Mouse (Mus musculus) limb, embryonic 13.5 days (tissue): ENCODE data around the gene Slc5a11. TPM values are rescaled to one million over a fixed set of nuclear protein-coding genes. Genes with fewer than 3 reads are reported as not detected.

ENCODE experiments used
- ATAC-seq: fragments of 200-750 bp; cut with Nextera tagmentation; 2 replicates; pipeline ENCODE4 v1.8.0; 2017; ENCODE audit warnings: low read depth, moderate number of reproducible peaks, moderate TSS enrichment; ENCODE audit not compliant: low FRiP score
- H3K27ac ChIP-seq: fragments of 300-500 bp; sonication (generic); 2 replicates; pipeline ENCODE4 v1.5.1; 2015; ENCODE audit warnings: inconsistent platforms, mild to moderate bottlenecking, moderate library complexity
- H3K27me3 ChIP-seq: fragments of 300-500 bp; sonication (generic); 2 replicates; pipeline ENCODE4 v1.6.1; 2015; ENCODE audit warnings: mild to moderate bottlenecking, inconsistent platforms
- H3K36me3 ChIP-seq: fragments of 300-500 bp; sonication (generic); 2 replicates; pipeline ENCODE4 v1.6.1; 2015; ENCODE audit warnings: inconsistent platforms, mild to moderate bottlenecking, moderate library complexity
- H3K4me1 ChIP-seq: fragments of 300-500 bp; sonication (generic); 2 replicates; pipeline ENCODE4 v1.6.1; 2015; ENCODE audit warnings: inconsistent platforms
- H3K4me2 ChIP-seq: fragments of 300-500 bp; sonication (generic); replicated peaks from 2 replicates; pipeline ENCODE4 v1.6.1; 2015; ENCODE audit warnings: inconsistent platforms, mild to moderate bottlenecking, moderate library complexity
- H3K4me3 ChIP-seq: fragments of 300-500 bp; sonication (generic); 2 replicates; pipeline ENCODE4 v1.5.1; 2015; ENCODE audit warnings: moderate library complexity, mild to moderate bottlenecking, inconsistent platforms
- H3K9ac ChIP-seq: fragments of 300-500 bp; sonication (generic); 2 replicates; pipeline ENCODE4 v1.6.1; 2015; ENCODE audit warnings: mild to moderate bottlenecking, inconsistent platforms
- H3K9me3 ChIP-seq: fragments of 300-500 bp; sonication (generic); 2 replicates; pipeline ENCODE4 v1.6.1; 2016; ENCODE audit warnings: inconsistent platforms
- WGBS: fragments of 180-500 bp; shearing (Covaris S2); methylation state at CpG from one replicate; pipeline ENCODE4 v1.1.7; 2015; 5-methylcytosine and 5-hydroxymethylcytosine counted together
- polyA plus RNA-seq: library from polyadenylated mRNA; unstranded; fragments of >200 nt; fragmentation: Nextera tagmentation; extraction: Ambion mirVana; gene quantifications from 2 replicates; pipeline ENCODE4 v1.2.1, GENCODE M21; 2015

The Slc5a11 gene
- 0.37 and 0.50 TPM in 2 replicates for polyA plus RNA-seq

- Histone ChIP-seq H3K9me3 (no peaks in the 10 kb centered on the region), H3K27ac (no peak within 1 kb of the TSS; the same call in 1 of the 2 replicates), H3K4me1 (peaks cover 16% of the 10 kb centered on the region), H3K36me3 (no peaks in the 10 kb centered on the region), H3K4me2 (no peak within 1 kb of the TSS), H3K27me3 (no peaks in the 10 kb centered on the region), H3K4me3 (no peak within 1 kb of the TSS), H3K9ac (no peak within 1 kb of the TSS)
- WGBS = 33% methylated on average over 8 of the region's 8 CpGs
- ATAC-seq = peak; percentile 69
Measured at GRCm38 (mm10) chr7:123214365-123215075, at the start of gene Slc5a11. TSS of gene Slc5a11 (plus strand) at chr7:123214780.

- Histone ChIP-seq H3K36me3 (peaks cover 99% of the 10 kb centered on the region), H3K9ac (no peak overlapping the region), H3K9me3 (no peaks in the 10 kb centered on the region), H3K4me2 (no peak overlapping the region), H3K27ac (no peak overlapping the region), H3K27me3 (no peaks in the 10 kb centered on the region), H3K4me3 (no peak overlapping the region), H3K4me1 (no peaks in the 10 kb centered on the region)
- no peak for ATAC-seq
- 89% methylated on average over 2 of the region's 2 CpGs for WGBS
Measured at GRCm38 (mm10) chr7:123167436-123167835, 47.1 kb upstream of the Slc5a11 start.

GRCm38 (mm10) chr7:123169618-123170017 is 45.0 kb upstream of the Slc5a11 start:
- H3K9me3 ChIP-seq = no peaks in the 10 kb centered on the region
- H3K36me3 ChIP-seq = peaks cover 97% of the 10 kb centered on the region
- H3K4me1 ChIP-seq = no peaks in the 10 kb centered on the region
- H3K27me3 ChIP-seq = no peaks in the 10 kb centered on the region
- no peak overlapping the region for H3K9ac ChIP-seq
- no peak overlapping the region for H3K27ac ChIP-seq
- ATAC-seq = no peak
- WGBS = 91% methylated on average over 2 of the region's 2 CpGs
- H3K4me2 ChIP-seq = no peak overlapping the region
- no peak overlapping the region for H3K4me3 ChIP-seq

- H3K9me3 ChIP-seq = no peaks in the 10 kb centered on the region
- H3K4me1 ChIP-seq = no peaks in the 10 kb centered on the region
- no peak overlapping the region for H3K9ac ChIP-seq
- ATAC-seq = no peak
- 95% methylated on average over 5 of the region's 5 CpGs for WGBS
- H3K4me2 ChIP-seq = no peak overlapping the region
- H3K4me3 ChIP-seq = no peak overlapping the region
- H3K27ac ChIP-seq = no peak overlapping the region
- peaks cover 92% of the 10 kb centered on the region for H3K36me3 ChIP-seq
- H3K27me3 ChIP-seq = no peaks in the 10 kb centered on the region
Measured at GRCm38 (mm10) chr7:123172101-123172500, 42.5 kb upstream of the Slc5a11 start.

- H3K36me3 ChIP-seq = peaks cover 85% of the 10 kb centered on the region
- ATAC-seq = no peak
Measured at GRCm38 (mm10) chr7:123177215-123177614, 37.4 kb upstream of the Slc5a11 start.

GRCm38 (mm10) chr7:123181787-123182701 is 32.5 kb upstream of the Slc5a11 start:
- peaks cover 91% of the 10 kb centered on the region for H3K36me3 ChIP-seq
- no peaks in the 10 kb centered on the region for H3K27me3 ChIP-seq
- no peak overlapping the region for H3K4me3 ChIP-seq
- no peak overlapping the region for H3K9ac ChIP-seq
- H3K27ac ChIP-seq = no peak overlapping the region
- H3K4me2 ChIP-seq = no peak overlapping the region
- H3K4me1 ChIP-seq = no peaks in the 10 kb centered on the region
- ATAC-seq = no peak
- 88% methylated on average over 20 of the region's 20 CpGs for WGBS
- H3K9me3 ChIP-seq = no peaks in the 10 kb centered on the region

More at GRCm38 (mm10) chr7:123177215-123177614, 37.4 kb upstream of the Slc5a11 start:
- no peak overlapping the region for H3K4me3 ChIP-seq
- no peaks in the 10 kb centered on the region for H3K27me3 ChIP-seq
- H3K9ac ChIP-seq = no peak overlapping the region
- no peak overlapping the region for H3K27ac ChIP-seq
- H3K4me2 ChIP-seq = no peak overlapping the region
- no peaks in the 10 kb centered on the region for H3K4me1 ChIP-seq
- no peaks in the 10 kb centered on the region for H3K9me3 ChIP-seq

GRCm38 (mm10) chr7:123184891-123185290 is 29.7 kb upstream of the Slc5a11 start:
- Histone ChIP-seq H3K27ac (no peak overlapping the region), H3K4me2 (no peak overlapping the region), H3K4me3 (no peak overlapping the region), H3K36me3 (peaks cover 95% of the 10 kb centered on the region), H3K4me1 (no peaks in the 10 kb centered on the region), H3K9me3 (no peaks in the 10 kb centered on the region), H3K9ac (no peak overlapping the region), H3K27me3 (no peaks in the 10 kb centered on the region)
- ATAC-seq = no peak
- 93% methylated on average over 1 of the region's 1 CpGs for WGBS

GRCm38 (mm10) chr7:123186463-123186862 is 28.1 kb upstream of the Slc5a11 start:
- Histone ChIP-seq H3K36me3 (peaks cover 95% of the 10 kb centered on the region), H3K9ac (no peak overlapping the region), H3K4me1 (no peaks in the 10 kb centered on the region), H3K27me3 (no peaks in the 10 kb centered on the region), H3K4me3 (no peak overlapping the region), H3K9me3 (no peaks in the 10 kb centered on the region), H3K4me2 (no peak overlapping the region), H3K27ac (no peak overlapping the region)
- no peak for ATAC-seq
- WGBS = 81% methylated on average over 6 of the region's 6 CpGs

GRCm38 (mm10) chr7:123187246-123187645 is 27.3 kb upstream of the Slc5a11 start:
- 81% methylated on average over 4 of the region's 4 CpGs for WGBS
- ATAC-seq = no peak
- no peak overlapping the region for H3K4me2 ChIP-seq

GRCm38 (mm10) chr7:123188462-123188861 is 26.1 kb upstream of the Slc5a11 start:
- H3K9me3 ChIP-seq = no peaks in the 10 kb centered on the region
- H3K4me2 ChIP-seq = no peak overlapping the region
- WGBS = 95% methylated on average over 3 of the region's 3 CpGs
- H3K9ac ChIP-seq = no peak overlapping the region
- no peaks in the 10 kb centered on the region for H3K4me1 ChIP-seq
- no peak overlapping the region for H3K4me3 ChIP-seq
- no peak overlapping the region for H3K27ac ChIP-seq
- no peaks in the 10 kb centered on the region for H3K27me3 ChIP-seq
- peaks cover 95% of the 10 kb centered on the region for H3K36me3 ChIP-seq
- no peak for ATAC-seq

More at GRCm38 (mm10) chr7:123187246-123187645, 27.3 kb upstream of the Slc5a11 start:
- Histone ChIP-seq H3K27ac (no peak overlapping the region), H3K27me3 (no peaks in the 10 kb centered on the region), H3K9me3 (no peaks in the 10 kb centered on the region), H3K36me3 (peaks cover 95% of the 10 kb centered on the region), H3K9ac (no peak overlapping the region), H3K4me3 (no peak overlapping the region), H3K4me1 (no peaks in the 10 kb centered on the region)

GRCm38 (mm10) chr7:123189762-123190161 is 24.8 kb upstream of the Slc5a11 start:
- Histone ChIP-seq H3K4me2 (no peak overlapping the region), H3K27ac (no peak overlapping the region), H3K9me3 (no peaks in the 10 kb centered on the region), H3K9ac (no peak overlapping the region), H3K36me3 (peaks cover 88% of the 10 kb centered on the region), H3K27me3 (no peaks in the 10 kb centered on the region), H3K4me3 (no peak overlapping the region), H3K4me1 (no peaks in the 10 kb centered on the region)
- ATAC-seq = no peak
- 97% methylated on average over 8 of the region's 8 CpGs for WGBS

GRCm38 (mm10) chr7:123191731-123192130 is 22.8 kb upstream of the Slc5a11 start:
- H3K36me3 ChIP-seq = peaks cover 84% of the 10 kb centered on the region
- H3K4me2 ChIP-seq = no peak overlapping the region
- 90% methylated on average over 5 of the region's 5 CpGs for WGBS
- H3K9me3 ChIP-seq = no peaks in the 10 kb centered on the region
- no peak overlapping the region for H3K27ac ChIP-seq
- no peak overlapping the region for H3K4me3 ChIP-seq
- ATAC-seq = no peak
- H3K4me1 ChIP-seq = no peaks in the 10 kb centered on the region
- no peak overlapping the region for H3K9ac ChIP-seq
- no peaks in the 10 kb centered on the region for H3K27me3 ChIP-seq
